Mouse (Mus musculus) spleen, postnatal 4 days (tissue): ENCODE measurements around the gene Tbc1d30.
"Not testable (repeated sequence)": the region's sequence is repeated elsewhere in the genome, so short reads cannot be mapped to it uniquely, and the experiment has no call there.

Experiments
- DNase-seq, 2 experiments: peaks; one replicate each; pipeline ENCODE4 v3.0.0; 2022; ENCODE audit warnings: low spot score in 2 of 2

Tbc1d30 gene

GRCm38 (mm10) chr10:121365781-121366272, 14.7 kb upstream of the Tbc1d30 start:
- DNase-seq: no peak

- peak; percentile 86 to 95 for DNase-seq
Measured at GRCm38 (mm10) chr10:121364801-121365564, 13.9 kb upstream of the Tbc1d30 start, which contains the start of gene Gns. Gns (plus strand) TSS chr10:121365090.

- DNase-seq: no peak
Measured at GRCm38 (mm10) chr10:121364306-121364705, 13.2 kb upstream of the Tbc1d30 start.

GRCm38 (mm10) chr10:121363201-121363600, 12.1 kb upstream of the Tbc1d30 start:
- DNase-seq: no peak

- DNase-seq: no peak
Measured at GRCm38 (mm10) chr10:121360358-121360757, 9.3 kb upstream of the Tbc1d30 start.

GRCm38 (mm10) chr10:121351692-121352290, 713 bp upstream of the Tbc1d30 start:
- no peak for DNase-seq

- DNase-seq: peak in 1 of 2 experiments; percentile 63
Measured at GRCm38 (mm10) chr10:121350357-121351065, 567 bp downstream of the Tbc1d30 start.

GRCm38 (mm10) chr10:121349244-121349643, 1.8 kb downstream of the Tbc1d30 start:
- DNase-seq: no peak

GRCm38 (mm10) chr10:121343867-121344266, 7.2 kb downstream of the Tbc1d30 start:
- DNase-seq: no peak

GRCm38 (mm10) chr10:121342260-121342659, 8.8 kb downstream of the Tbc1d30 start:
- DNase-seq: no peak

- DNase-seq: no peak
Measured at GRCm38 (mm10) chr10:121340754-121341593, 10.1 kb downstream of the Tbc1d30 start.

- DNase-seq: not testable (repeated sequence)
Measured at GRCm38 (mm10) chr10:121336536-121336935, 14.5 kb downstream of the Tbc1d30 start.

- DNase-seq: peak; percentile 59 to 86
Measured at GRCm38 (mm10) chr10:121334576-121334975, 16.5 kb downstream of the Tbc1d30 start.

- peak; percentile 48 to 84 for DNase-seq
Measured at GRCm38 (mm10) chr10:121330940-121331339, 20.1 kb downstream of the Tbc1d30 start.

GRCm38 (mm10) chr10:121329586-121329985, 21.5 kb downstream of the Tbc1d30 start:
- DNase-seq: no peak

GRCm38 (mm10) chr10:121326167-121326566, 24.9 kb downstream of the Tbc1d30 start:
- no peak for DNase-seq

GRCm38 (mm10) chr10:121323493-121323892, 27.6 kb downstream of the Tbc1d30 start:
- no peak for DNase-seq

GRCm38 (mm10) chr10:121318397-121318950, 32.6 kb downstream of the Tbc1d30 start:
- DNase-seq: no peak

- no peak for DNase-seq
Measured at GRCm38 (mm10) chr10:121316361-121316760, 34.7 kb downstream of the Tbc1d30 start.

GRCm38 (mm10) chr10:121315321-121316283, 35.5 kb downstream of the Tbc1d30 start:
- DNase-seq: no peak
